Mouse (Mus musculus) heart, embryonic 12.5 days (tissue): Measurements from ENCODE around the gene Tcf12. TPM values are rescaled to one million over a fixed set of nuclear protein-coding genes. Genes with fewer than 3 reads are reported as not detected.

Source experiments
- ATAC-seq: fragments of 200-750 bp; cut with Nextera tagmentation; 2 replicates; pipeline ENCODE4 v1.8.0; 2017; ENCODE audit warnings: moderate TSS enrichment, moderate library complexity; ENCODE audit not compliant: insufficient number of reproducible peaks, low FRiP score
- H3K27ac ChIP-seq: fragments of 300-500 bp; sonication (generic); 2 replicates; pipeline ENCODE4 v1.5.1; 2016; ENCODE audit warnings: mild to moderate bottlenecking, moderate library complexity; ENCODE audit not compliant: poor library complexity, severe bottlenecking
- H3K27me3 ChIP-seq: fragments of 300-500 bp; sonication (generic); replicated peaks from 2 replicates; pipeline ENCODE4 v1.6.1; 2016; ENCODE audit warnings: mild to moderate bottlenecking, moderate library complexity
- H3K36me3 ChIP-seq: fragments of 300-500 bp; sonication (generic); 2 replicates; pipeline ENCODE4 v1.6.1; 2016; ENCODE audit warnings: mild to moderate bottlenecking, moderate library complexity
- H3K4me1 ChIP-seq: fragments of 300-500 bp; sonication (generic); replicated peaks from 2 replicates; pipeline ENCODE4 v1.6.1; 2016; ENCODE audit warnings: mild to moderate bottlenecking
- H3K4me2 ChIP-seq: fragments of 300-500 bp; sonication (generic); 2 replicates; pipeline ENCODE4 v1.6.1; 2016; ENCODE audit warnings: mild to moderate bottlenecking, moderate library complexity
- H3K4me3 ChIP-seq: fragments of 300-500 bp; sonication (generic); 2 replicates; pipeline ENCODE4 v1.5.1; 2016; ENCODE audit warnings: mild to moderate bottlenecking
- H3K9ac ChIP-seq: fragments of 300-500 bp; sonication (generic); 2 replicates; pipeline ENCODE4 v1.6.1; 2016; ENCODE audit warnings: mild to moderate bottlenecking, moderate library complexity
- H3K9me3 ChIP-seq: fragments of 300-500 bp; sonication (generic); replicated peaks from 2 replicates; pipeline ENCODE4 v1.6.1; 2016; ENCODE audit warnings: mild to moderate bottlenecking, moderate library complexity
- WGBS: fragments of 180-500 bp; shearing (Covaris S2); methylation state at CpG from one replicate; pipeline ENCODE4 v1.1.7; 2016; 5-methylcytosine and 5-hydroxymethylcytosine counted together
- polyA plus RNA-seq: library from polyadenylated mRNA; unstranded; fragments of >200 nt; fragmentation: Nextera tagmentation; extraction: Ambion mirVana; gene quantifications from 2 replicates; pipeline ENCODE4 v1.2.1, GENCODE M21; 2016

Tcf12 gene
- polyA plus RNA-seq, 1 experiment from 2014 or later = 44.7 TPM

DNA sequence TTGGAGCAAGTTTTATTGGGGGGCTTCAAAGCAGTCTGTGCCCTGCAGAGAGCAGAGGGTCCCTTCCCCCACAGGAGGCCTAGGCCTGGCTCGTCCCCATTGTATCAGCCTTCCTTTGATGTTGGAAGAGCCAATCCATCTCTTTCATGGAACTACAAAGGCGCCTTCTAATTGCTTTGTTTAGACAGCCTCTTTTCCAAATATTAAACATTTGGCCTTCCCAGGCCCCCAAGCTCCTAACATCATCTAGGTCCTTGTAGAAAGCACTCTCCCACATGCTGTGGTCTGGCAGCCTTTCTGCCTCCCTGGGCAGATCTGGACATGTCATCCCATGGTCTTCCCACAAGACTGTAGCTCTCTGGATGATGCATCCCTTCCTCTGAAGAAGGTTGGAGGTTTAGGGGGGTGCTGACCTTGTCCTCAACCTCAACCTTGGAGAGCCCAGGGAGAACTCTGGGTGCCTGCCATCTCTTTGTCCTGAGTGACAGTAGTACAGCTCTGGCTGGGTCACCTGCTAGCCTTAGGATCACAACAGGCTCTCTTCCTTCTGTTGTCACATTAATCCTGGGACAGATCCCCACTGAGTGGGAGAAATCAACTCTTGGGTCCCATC, 276.4 kb downstream of the Tcf12 start:
- Histone ChIP-seq H3K4me2 (no peak overlapping the region), H3K4me3 (no peak overlapping the region), H3K9me3 (no peaks in the 10 kb centered on the region), H3K27ac (no peak overlapping the region), H3K9ac (no peak overlapping the region), H3K36me3 (no peaks in the 10 kb centered on the region), H3K27me3 (no peaks in the 10 kb centered on the region), H3K4me1 (no peaks in the 10 kb centered on the region)
- WGBS = 58% methylated on average over 2 of the region's 2 CpGs
- no peak for ATAC-seq

DNA sequence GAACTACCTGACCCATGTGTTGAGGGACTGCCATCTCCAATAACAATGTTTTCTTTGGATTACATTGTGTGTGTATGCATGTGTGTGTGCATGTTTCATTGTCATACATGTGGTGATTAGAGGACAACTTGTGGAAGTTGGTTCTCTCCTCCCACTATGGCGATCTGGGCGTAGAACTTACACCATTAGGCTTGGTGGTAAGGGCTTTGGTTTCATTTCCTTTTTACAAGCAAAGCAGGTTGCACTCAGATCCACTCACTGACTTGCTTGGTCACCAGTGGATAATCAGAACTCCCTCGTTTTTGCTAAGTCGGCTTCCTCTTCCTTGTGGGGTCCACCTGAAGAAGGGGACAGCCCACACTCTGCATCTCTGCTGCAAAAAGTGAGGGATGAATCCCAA, 277.0 kb downstream of the Tcf12 start:
- 70% methylated on average over 4 of the region's 4 CpGs for WGBS
- no peak overlapping the region for H3K27ac ChIP-seq
- no peak overlapping the region for H3K9ac ChIP-seq
- H3K9me3 ChIP-seq = no peaks in the 10 kb centered on the region
- no peak for ATAC-seq
- no peaks in the 10 kb centered on the region for H3K4me1 ChIP-seq
- H3K4me3 ChIP-seq = no peak overlapping the region
- H3K4me2 ChIP-seq = no peak overlapping the region
- H3K36me3 ChIP-seq = no peaks in the 10 kb centered on the region
- H3K27me3 ChIP-seq = no peaks in the 10 kb centered on the region

DNA sequence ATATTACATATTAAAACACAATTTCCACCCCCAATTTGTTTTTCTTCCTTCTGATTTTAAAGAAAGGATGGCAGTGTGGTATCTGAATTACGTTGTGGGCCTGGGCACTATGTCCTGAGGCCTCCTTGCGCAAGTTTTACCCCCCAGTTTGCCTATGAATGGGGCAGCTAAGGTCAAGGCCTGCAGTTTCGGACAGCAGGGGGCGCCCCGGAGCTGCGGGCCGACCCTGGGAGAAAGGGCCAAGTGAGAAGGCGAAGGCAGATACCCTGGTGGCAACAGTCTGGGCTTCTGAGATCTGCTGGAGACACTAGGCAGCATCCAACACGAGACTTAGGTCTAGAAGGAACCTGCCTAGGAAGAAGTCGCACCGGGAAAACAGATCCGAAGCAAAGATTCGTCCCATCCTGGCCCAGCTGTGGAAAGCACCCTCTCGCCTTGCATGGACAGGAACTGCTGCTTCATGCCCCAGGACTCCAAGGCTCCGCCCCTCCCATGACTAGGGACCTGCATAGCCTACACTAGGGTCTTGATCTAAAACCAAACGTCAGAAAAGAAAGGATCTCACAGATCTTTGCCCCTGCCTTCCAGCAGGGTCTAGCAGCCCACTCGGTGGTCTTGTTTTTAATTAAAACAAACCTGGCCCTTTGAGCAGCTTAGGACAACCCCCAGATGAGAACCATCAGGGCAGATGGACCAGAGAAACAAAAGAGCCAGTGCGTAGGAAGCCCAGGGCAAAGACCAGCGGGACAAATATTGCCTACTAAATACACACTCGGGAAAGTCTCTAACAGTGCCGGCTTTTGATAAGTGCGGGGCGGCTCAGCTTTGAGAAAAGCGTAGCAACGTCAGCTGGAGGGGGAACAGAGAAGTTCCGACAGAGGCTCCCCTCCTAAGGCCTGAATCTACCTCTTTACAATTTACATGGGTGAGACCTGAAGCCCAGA, 279.6 kb downstream of the Tcf12 start:
- Histone ChIP-seq H3K4me1 (no peaks in the 10 kb centered on the region), H3K9ac (no peak overlapping the region), H3K4me3 (no peak overlapping the region), H3K27ac (no peak overlapping the region), H3K9me3 (no peaks in the 10 kb centered on the region), H3K27me3 (no peaks in the 10 kb centered on the region), H3K36me3 (no peaks in the 10 kb centered on the region), H3K4me2 (no peak overlapping the region)
- no peak for ATAC-seq
- WGBS = 47% methylated on average over 26 of the region's 26 CpGs

DNA sequence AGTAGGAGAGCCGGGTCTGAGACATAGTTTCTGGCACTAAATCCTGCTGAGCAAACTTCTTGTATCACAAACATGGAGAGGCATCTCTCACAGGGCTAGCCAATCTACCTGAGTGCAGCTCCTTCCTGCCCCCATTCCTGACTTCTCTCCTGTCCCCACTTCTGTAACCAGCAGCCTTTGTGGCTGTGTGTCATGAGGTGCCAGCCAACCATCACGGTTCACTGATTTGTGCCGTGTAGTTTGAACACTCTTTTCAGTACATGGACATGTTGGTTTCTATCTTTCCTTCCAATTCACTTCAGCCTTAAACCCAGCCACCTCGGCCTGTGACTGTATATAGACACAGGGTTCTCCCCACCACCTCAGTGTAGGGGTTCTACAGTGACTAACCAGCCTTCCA, 280.7 kb downstream of the Tcf12 start:
- H3K36me3 ChIP-seq = no peaks in the 10 kb centered on the region
- ATAC-seq = no peak
- no peak overlapping the region for H3K9ac ChIP-seq
- H3K4me2 ChIP-seq = no peak overlapping the region
- no peak overlapping the region for H3K27ac ChIP-seq
- H3K4me1 ChIP-seq = no peaks in the 10 kb centered on the region
- H3K9me3 ChIP-seq = no peaks in the 10 kb centered on the region
- no peaks in the 10 kb centered on the region for H3K27me3 ChIP-seq
- WGBS = 78% methylated on average over 4 of the region's 4 CpGs
- no peak overlapping the region for H3K4me3 ChIP-seq

DNA sequence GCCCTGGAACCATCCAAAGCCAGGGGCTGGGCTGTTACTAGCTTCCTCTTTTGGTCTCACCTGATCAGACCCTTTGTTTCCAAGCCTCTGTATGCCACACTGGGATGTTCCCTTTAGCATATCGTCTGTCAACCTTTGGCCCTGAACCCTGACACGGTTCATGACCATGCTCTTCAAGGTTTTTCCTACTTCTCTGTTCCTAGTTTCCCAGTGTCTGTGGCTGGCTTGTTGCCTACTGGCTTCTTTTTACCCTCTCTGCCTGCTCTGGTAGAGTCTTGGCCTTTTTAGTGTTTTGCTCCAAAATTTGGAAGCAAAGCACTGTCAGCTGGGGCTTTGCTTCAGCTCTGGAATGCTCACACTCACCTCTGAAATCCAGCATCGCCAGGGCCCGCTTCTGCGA, 281.3 kb downstream of the Tcf12 start:
- ATAC-seq = no peak

DNA sequence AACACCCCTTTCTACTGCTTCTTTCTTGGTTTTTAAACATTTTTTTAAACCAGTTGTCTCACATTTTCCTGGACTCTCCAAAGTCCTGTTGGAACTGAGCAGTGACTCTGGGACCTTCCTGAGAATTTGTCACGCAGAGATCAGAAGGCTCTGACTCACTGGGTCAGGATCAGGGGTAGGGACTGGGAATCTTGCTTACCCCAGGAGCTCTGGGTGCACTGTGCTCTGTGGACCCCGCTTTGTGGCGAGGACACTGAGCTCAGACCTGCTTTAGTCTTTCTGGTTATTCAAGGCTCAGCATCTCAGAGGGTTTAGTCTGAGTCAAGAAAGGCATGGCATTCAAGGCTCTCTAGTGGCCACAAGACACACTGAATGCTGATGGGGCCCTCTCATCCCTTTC, 281.9 kb downstream of the Tcf12 start:
- 72% methylated on average over 3 of the region's 3 CpGs for whole genome bisulfite sequencing
- Histone ChIP-seq H3K9me3 (no peaks in the 10 kb centered on the region), H3K4me2 (no peak overlapping the region), H3K27me3 (no peaks in the 10 kb centered on the region), H3K9ac (no peak overlapping the region), H3K36me3 (no peaks in the 10 kb centered on the region), H3K4me3 (no peak overlapping the region), H3K27ac (no peak overlapping the region), H3K4me1 (no peaks in the 10 kb centered on the region)
- ATAC-seq = no peak

More for the DNA sequence above, 281.3 kb downstream of the Tcf12 start:
- H3K9me3 ChIP-seq = no peaks in the 10 kb centered on the region
- WGBS = 84% methylated on average over 5 of the region's 5 CpGs
- H3K27me3 ChIP-seq = no peaks in the 10 kb centered on the region
- H3K36me3 ChIP-seq = no peaks in the 10 kb centered on the region
- H3K4me3 ChIP-seq = no peak overlapping the region
- H3K4me2 ChIP-seq = no peak overlapping the region
- H3K4me1 ChIP-seq = no peaks in the 10 kb centered on the region
- H3K27ac ChIP-seq = no peak overlapping the region
- H3K9ac ChIP-seq = no peak overlapping the region

DNA sequence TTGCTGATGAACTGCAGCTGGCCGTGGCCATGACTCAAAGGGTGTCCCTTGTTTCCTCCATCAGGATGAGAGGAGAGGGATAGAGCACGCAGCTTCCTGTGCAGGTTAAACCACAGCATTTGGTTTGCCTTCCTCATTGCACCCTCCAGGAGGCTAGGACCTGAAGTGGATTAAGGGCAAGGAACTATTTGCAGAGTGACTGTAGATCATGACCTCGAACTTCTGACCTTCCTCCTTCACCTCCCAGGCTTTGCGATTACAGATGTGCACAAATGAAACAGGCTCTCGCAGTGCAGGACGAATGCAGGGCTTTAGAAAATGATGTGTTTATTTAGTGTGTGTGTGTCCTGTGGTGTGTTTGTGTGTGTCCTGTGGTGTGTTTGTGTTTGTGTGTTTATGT, 282.5 kb downstream of the Tcf12 start:
- 64% methylated on average over 6 of the region's 6 CpGs for WGBS
- no peak for ATAC-seq
- H3K36me3 ChIP-seq = no peaks in the 10 kb centered on the region

DNA sequence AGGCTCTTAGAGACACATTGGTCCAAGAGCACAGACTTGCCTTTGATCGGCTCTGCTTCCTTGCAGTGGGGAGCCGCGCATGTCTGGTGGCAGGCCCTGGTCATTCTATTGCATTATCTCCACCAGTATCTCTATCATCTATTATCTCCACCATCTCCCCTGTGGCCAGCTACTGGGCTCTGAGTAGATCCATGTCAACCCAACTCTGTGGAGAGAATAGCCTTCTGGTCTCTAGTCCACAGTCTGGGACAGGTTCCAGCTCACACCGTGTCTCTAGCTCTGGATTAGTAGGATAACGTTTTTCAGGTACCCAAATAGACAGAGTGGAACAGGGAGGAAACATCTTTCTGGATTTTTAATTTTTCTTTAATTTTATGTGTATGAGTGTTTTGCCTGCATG, 284.3 kb downstream of the Tcf12 start:
- Histone ChIP-seq H3K9me3 (peaks cover 2% of the 10 kb centered on the region; the same call in 1 of the 2 replicates), H3K9ac (no peak overlapping the region), H3K36me3 (no peaks in the 10 kb centered on the region), H3K4me2 (no peak overlapping the region), H3K4me1 (no peaks in the 10 kb centered on the region), H3K27me3 (no peaks in the 10 kb centered on the region), H3K4me3 (no peak overlapping the region), H3K27ac (no peak overlapping the region)
- WGBS = 89% methylated on average over 5 of the region's 5 CpGs
- no peak for ATAC-seq

More for the DNA sequence above, 282.5 kb downstream of the Tcf12 start:
- Histone ChIP-seq H3K4me3 (no peak overlapping the region), H3K27ac (no peak overlapping the region), H3K4me2 (no peak overlapping the region), H3K27me3 (no peaks in the 10 kb centered on the region), H3K9ac (no peak overlapping the region), H3K4me1 (no peaks in the 10 kb centered on the region), H3K9me3 (no peaks in the 10 kb centered on the region)

DNA sequence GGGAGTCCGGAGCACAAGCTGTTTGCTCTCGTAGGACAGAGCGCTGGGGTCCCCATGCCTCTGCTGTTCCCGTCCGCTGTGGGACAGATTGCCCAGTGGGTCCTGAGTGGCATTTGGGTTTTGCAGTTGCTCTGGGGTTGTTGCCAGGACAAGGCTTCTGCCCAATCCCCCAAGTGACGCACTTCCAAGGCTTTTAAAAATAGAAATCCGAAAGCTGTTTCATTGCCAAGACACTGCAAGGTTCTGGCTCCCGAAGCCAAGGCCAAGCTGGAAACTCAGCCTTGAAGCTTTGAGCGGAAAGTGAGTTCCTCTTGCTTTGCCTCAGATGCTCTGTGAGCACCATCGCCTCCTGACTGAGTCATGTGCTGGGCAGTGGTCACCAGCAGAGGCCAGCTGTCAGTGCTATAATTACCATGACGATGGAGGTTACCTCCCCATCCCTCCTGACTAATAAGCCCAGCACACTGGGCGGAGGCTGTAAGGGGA, 285.6 kb downstream of the Tcf12 start:
- 0 out of 2 replicates have a peak, but pooled peaks have one; percentile 29 for ATAC-seq
- 71% methylated on average over 12 of the region's 12 CpGs for WGBS
- Histone ChIP-seq H3K9ac (no peak overlapping the region), H3K27me3 (no peaks in the 10 kb centered on the region), H3K4me3 (no peak overlapping the region), H3K4me1 (no peaks in the 10 kb centered on the region), H3K36me3 (no peaks in the 10 kb centered on the region), H3K9me3 (peaks cover 2% of the 10 kb centered on the region; the same call in 1 of the 2 replicates), H3K27ac (no peak overlapping the region), H3K4me2 (no peak overlapping the region)

DNA sequence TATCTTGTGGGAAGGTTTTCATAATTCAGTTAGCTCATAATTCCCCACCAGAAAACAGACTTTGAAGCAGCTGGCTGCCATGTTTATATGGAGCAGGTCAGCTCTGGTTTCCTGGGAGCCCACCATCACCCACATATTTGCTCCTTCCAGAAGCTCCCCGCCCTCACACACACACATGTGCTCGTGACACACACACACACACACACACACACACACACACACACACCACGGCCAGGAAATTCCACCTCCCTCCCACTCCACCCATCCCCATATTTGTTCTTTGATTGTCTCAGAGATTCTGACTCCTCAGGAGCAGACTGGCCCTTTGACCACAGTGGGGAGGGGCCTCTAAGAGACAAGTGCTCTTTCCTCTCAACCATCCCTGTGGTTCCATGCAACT, 289.7 kb downstream of the Tcf12 start:
- WGBS = 72% methylated on average over 3 of the region's 3 CpGs

DNA sequence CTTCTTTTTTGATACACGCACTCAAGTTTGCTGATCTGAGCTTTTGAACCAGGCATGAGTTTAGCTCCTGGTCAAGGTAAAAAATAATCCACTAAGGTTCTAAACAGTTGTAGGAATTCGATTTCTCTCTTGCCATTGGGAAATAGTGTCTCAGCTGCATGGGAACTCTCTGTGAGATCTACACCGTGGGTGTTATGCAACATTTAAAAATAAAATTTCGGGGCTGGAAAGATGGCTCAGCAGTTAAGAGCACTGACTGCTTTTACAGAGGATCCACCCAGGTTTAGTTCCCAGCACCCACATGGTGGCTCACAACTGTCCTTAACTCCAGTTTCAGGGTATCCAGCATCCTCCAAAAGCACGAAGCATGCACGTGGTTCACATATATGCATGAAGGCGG, 293.2 kb downstream of the Tcf12 start:
- WGBS = 82% methylated on average over 7 of the region's 7 CpGs
- Histone ChIP-seq H3K9me3 (peaks cover 1% of the 10 kb centered on the region; the same call in 1 of the 2 replicates), H3K4me3 (no peak overlapping the region), H3K9ac (no peak overlapping the region), H3K4me1 (0 out of 2 replicates have a peak, but pooled peaks cover 2% of the 10 kb centered on the region), H3K36me3 (no peaks in the 10 kb centered on the region), H3K27ac (no peak overlapping the region), H3K27me3 (no peaks in the 10 kb centered on the region), H3K4me2 (no peak overlapping the region)
- no peak for ATAC-seq

More for the DNA sequence above, 289.7 kb downstream of the Tcf12 start:
- no peak overlapping the region for H3K4me2 ChIP-seq
- no peak overlapping the region for H3K4me3 ChIP-seq
- H3K27me3 ChIP-seq = no peaks in the 10 kb centered on the region
- H3K4me1 ChIP-seq = no peaks in the 10 kb centered on the region
- H3K27ac ChIP-seq = no peak overlapping the region
- peaks cover 2% of the 10 kb centered on the region; the same call in 1 of the 2 replicates for H3K9me3 ChIP-seq
- no peak for ATAC-seq
- no peak overlapping the region for H3K9ac ChIP-seq
- no peaks in the 10 kb centered on the region for H3K36me3 ChIP-seq
